Mouse (Mus musculus): ENCODE results near the gene Zfyve21. TPM values are rescaled to one million over a fixed set of nuclear protein-coding genes. Genes with fewer than 3 reads are reported as not detected.

The Zfyve21 gene
- polyA plus RNA-seq, 1 experiment: 31.6 TPM

GRCm38 (mm10) chr12:111870811-111871210 lies 56.8 kb downstream of the Zfyve21 start:
- no peak overlapping the region for H3K27ac ChIP-seq (ENCODE audit: insufficient read depth, low read length)
- TF ChIP-seq POLR2A (IDR thresholded peaks at IDR 0.05; ENCODE audit: borderline replicate concordance, insufficient read depth, low read length) (no peak), CTCF (IDR thresholded peaks at IDR 0.05; ENCODE audit: borderline replicate concordance, insufficient read depth, low read depth, low read length) (no peak)
- no peak for DNase-seq
- H3K4me1 ChIP-seq (ENCODE audit: control insufficient read depth, insufficient read depth, low read length): peaks cover 3% of the 10 kb centered on the region
- H3K27me3 ChIP-seq (ENCODE audit: control insufficient read depth, insufficient read depth, low read length): no peaks in the 10 kb centered on the region
- H3K4me3 ChIP-seq (replicated peaks; ENCODE audit: insufficient read depth, low read depth, low read length): no peak overlapping the region
- 90% methylated on average over 7 of the region's 7 CpGs for WGBS

DNA sequence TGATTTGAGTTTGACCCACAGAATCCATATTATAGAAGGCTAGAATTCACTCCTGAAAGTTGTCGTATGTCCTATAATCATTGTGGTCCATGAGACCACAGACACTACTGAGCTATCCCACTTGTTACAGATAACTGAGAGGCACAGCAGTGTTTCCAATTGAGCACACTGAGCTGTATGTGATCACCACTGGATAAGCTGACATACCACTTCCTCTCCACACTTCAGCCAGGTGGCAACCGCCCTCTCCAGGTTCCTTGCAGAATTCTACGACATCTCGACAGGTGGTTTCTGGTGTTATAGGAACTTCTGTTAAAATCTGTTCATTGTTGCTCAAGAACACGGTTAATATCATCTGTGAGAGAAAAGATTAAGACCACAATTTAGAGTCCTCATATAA lies 58.1 kb downstream of the Zfyve21 start:
- TF ChIP-seq CTCF (IDR thresholded peaks at IDR 0.05; ENCODE audit: borderline replicate concordance, insufficient read depth, low read depth, low read length) (no peak), POLR2A (IDR thresholded peaks at IDR 0.05; ENCODE audit: borderline replicate concordance, insufficient read depth, low read length) (no peak)
- H3K4me3 ChIP-seq (replicated peaks; ENCODE audit: insufficient read depth, low read depth, low read length): no peak overlapping the region
- no peak for DNase-seq
- no peaks in the 10 kb centered on the region for H3K27me3 ChIP-seq (ENCODE audit: control insufficient read depth, insufficient read depth, low read length)
- WGBS: 92% methylated on average over 5 of the region's 5 CpGs
- peaks cover 7% of the 10 kb centered on the region for H3K4me1 ChIP-seq (ENCODE audit: control insufficient read depth, insufficient read depth, low read length)
- no peak overlapping the region for H3K27ac ChIP-seq (ENCODE audit: insufficient read depth, low read length)

DNA sequence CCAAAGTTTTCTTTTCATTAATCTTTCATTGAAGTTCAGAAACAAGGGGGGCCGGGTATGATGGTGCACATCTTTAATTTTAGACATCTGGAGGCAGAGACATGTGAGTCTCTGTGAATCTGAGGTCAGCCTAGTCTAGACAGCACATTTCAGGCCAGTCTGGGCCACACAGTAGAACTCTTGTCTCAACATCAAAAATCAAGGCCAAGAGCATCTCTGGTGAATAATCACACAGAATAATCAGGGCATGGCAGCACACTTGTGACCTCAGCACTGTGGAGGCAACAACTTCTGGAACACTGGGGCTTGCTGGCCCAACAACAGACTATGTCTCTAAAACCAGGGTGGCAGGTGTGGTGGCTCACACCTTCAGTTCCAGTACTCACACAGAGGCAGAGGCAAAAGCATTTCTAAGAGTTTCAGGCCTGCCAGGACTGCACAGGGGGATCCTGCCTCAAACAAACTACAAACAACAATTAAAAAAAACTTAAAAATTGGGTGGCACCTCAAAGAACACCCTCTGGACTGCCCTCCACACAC lies 60.7 kb downstream of the Zfyve21 start:
- 70% methylated on average over 1 of the region's 1 CpGs for WGBS
- TF ChIP-seq CTCF (IDR thresholded peaks at IDR 0.05; ENCODE audit: borderline replicate concordance, insufficient read depth, low read depth, low read length) (no peak), POLR2A (IDR thresholded peaks at IDR 0.05; ENCODE audit: borderline replicate concordance, insufficient read depth, low read length) (no peak)
- Histone ChIP-seq H3K4me3 (replicated peaks; ENCODE audit: insufficient read depth, low read depth, low read length) (no peak overlapping the region), H3K27ac (ENCODE audit: insufficient read depth, low read length) (no peak overlapping the region), H3K27me3 (ENCODE audit: control insufficient read depth, insufficient read depth, low read length) (no peaks in the 10 kb centered on the region), H3K4me1 (ENCODE audit: control insufficient read depth, insufficient read depth, low read length) (peaks cover 7% of the 10 kb centered on the region)
- no peak for DNase-seq

DNA sequence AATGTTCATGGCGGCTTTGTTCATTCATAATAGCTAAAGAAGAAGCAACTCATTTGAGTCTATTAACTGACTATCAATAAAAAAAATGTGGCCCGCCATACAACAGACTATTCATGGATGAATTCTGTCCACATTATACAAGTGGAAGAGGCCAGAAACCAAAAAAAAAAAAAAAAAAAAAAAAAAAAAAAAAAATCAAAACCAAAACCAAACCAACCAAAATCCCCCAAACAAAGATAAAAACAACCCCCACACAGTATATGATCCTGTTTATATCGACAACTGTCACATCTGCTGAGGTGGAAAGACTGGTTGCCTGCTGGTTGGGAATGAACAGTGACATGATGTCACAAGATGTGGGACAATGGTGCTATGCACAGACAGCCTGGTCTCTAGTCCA lies 61.5 kb downstream of the Zfyve21 start:
- no peak for TF ChIP-seq CTCF (IDR thresholded peaks at IDR 0.05; ENCODE audit: borderline replicate concordance, insufficient read depth, low read depth, low read length)
- no peak for TF ChIP-seq POLR2A (IDR thresholded peaks at IDR 0.05; ENCODE audit: borderline replicate concordance, insufficient read depth, low read length)
- no peak overlapping the region for H3K4me3 ChIP-seq (replicated peaks; ENCODE audit: insufficient read depth, low read depth, low read length)
- peaks cover 7% of the 10 kb centered on the region for H3K4me1 ChIP-seq (ENCODE audit: control insufficient read depth, insufficient read depth, low read length)
- H3K27ac ChIP-seq (ENCODE audit: insufficient read depth, low read length): no peak overlapping the region
- DNase-seq: no peak
- 85% methylated on average over 3 of the region's 3 CpGs for WGBS
- no peaks in the 10 kb centered on the region for H3K27me3 ChIP-seq (ENCODE audit: control insufficient read depth, insufficient read depth, low read length)

DNA sequence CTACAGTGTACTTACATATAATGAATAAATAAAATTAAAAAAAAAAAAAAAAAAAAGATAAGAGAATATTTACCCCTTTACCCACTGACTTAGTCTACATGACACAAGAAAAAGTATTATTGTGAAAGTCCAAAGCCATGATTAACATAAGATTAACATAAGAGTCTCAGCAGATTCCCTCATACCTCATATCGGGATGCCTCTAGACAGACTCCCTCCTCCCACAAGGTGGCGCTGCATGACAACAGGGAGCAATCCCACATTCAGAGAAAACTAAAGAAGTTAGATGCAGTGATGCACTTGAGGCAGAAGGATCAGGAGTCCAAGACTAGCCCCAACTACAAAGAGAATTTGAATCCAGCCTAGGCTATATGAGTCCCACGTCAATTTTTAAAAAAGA lies 64.2 kb downstream of the Zfyve21 start:
- no peak for TF ChIP-seq POLR2A (IDR thresholded peaks at IDR 0.05; ENCODE audit: borderline replicate concordance, insufficient read depth, low read length)
- TF ChIP-seq CTCF (IDR thresholded peaks at IDR 0.05; ENCODE audit: borderline replicate concordance, insufficient read depth, low read depth, low read length): peak; percentile 96

More for the DNA sequence above, 64.2 kb downstream of the Zfyve21 start:
- Histone ChIP-seq H3K27me3 (ENCODE audit: control insufficient read depth, insufficient read depth, low read length) (no peaks in the 10 kb centered on the region), H3K4me1 (ENCODE audit: control insufficient read depth, insufficient read depth, low read length) (peaks cover 7% of the 10 kb centered on the region), H3K4me3 (replicated peaks; ENCODE audit: insufficient read depth, low read depth, low read length) (no peak overlapping the region), H3K27ac (ENCODE audit: insufficient read depth, low read length) (no peak overlapping the region)
- DNase-seq: peak; percentile 72 to 79
- WGBS: 5% methylated on average over 3 of the region's 3 CpGs

Other genes starting within 250 kb of the Zfyve21 start
- 80.0 and 81.4 TPM in 2 replicates for gene Mark3, start 239.6 kb upstream of the Zfyve21 start, polyA plus RNA-seq (2012; rRNA removed)
- 5,042 and 5,433 TPM in 2 replicates for gene Ckb, start 141.8 kb upstream of the Zfyve21 start, polyA plus RNA-seq (2012; rRNA removed)
- gene Trmt61a, start 136.1 kb upstream of the Zfyve21 start, polyA plus RNA-seq (2012; rRNA removed): 14.2 and 14.4 TPM in 2 replicates
- gene Bag5, start 100.9 kb upstream of the Zfyve21 start, polyA plus RNA-seq (2012; rRNA removed): 52.7 and 54.4 TPM in 2 replicates
- 46.8 and 49.8 TPM in 2 replicates for gene Apopt1, start 100.9 kb upstream of the Zfyve21 start, polyA plus RNA-seq (2012; rRNA removed)
- 874 and 889 TPM in 2 replicates for gene Klc1, start 55.3 kb upstream of the Zfyve21 start, polyA plus RNA-seq (2012; rRNA removed)
- gene Xrcc3, start 297 bp upstream of the Zfyve21 start, polyA plus RNA-seq (2012; rRNA removed): 16.7 and 19.2 TPM in 2 replicates
- gene Ppp1r13b, start 93.9 kb downstream of the Zfyve21 start, polyA plus RNA-seq (2012; rRNA removed): 37.8 and 38.4 TPM in 2 replicates
- gene Atp5mpl, start 152.8 kb downstream of the Zfyve21 start, polyA plus RNA-seq (2012; rRNA removed): 359 and 364 TPM in 2 replicates
- gene Tdrd9, start 157.4 kb downstream of the Zfyve21 start, polyA plus RNA-seq (2012; rRNA removed): 0.17 and 0.21 TPM in 2 replicates
- 1.3 and 1.7 TPM in 2 replicates for gene Rd3l, start 167.1 kb downstream of the Zfyve21 start, polyA plus RNA-seq (2012; rRNA removed)

Measured in cerebellum, adult 2 months (tissue).